Mouse (Mus musculus) spleen, postnatal 36 days (tissue): Measurements from ENCODE around the gene Ctnnbl1.

Experiments
- DNase-seq, 2 experiments: peaks; one replicate each; pipeline ENCODE4 v3.0.0; 2022; ENCODE audit warnings: low spot score in 2 of 2, mixed read lengths in 1 of 2

The Ctnnbl1 gene

DNA sequence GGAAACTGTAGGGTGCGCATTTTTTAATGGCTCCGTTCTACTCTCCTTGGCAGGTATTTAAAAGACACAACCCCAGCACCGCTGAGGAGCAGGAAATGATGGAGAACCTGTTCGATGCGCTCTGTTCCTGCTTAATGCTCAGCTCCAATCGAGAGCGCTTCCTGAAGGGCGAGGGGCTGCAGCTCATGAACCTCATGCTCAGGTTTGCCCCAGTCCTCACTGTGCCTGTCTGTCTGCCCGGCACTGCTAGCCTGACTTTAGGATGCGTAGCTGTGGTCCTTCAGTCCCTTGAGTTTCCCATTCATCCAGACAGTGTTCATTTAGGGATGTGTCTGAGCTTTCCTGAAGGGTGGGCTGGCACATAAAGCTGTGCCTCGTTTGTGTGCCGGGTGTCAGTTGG lies 82.2 kb downstream of the Ctnnbl1 start:
- no peak for DNase-seq

DNA sequence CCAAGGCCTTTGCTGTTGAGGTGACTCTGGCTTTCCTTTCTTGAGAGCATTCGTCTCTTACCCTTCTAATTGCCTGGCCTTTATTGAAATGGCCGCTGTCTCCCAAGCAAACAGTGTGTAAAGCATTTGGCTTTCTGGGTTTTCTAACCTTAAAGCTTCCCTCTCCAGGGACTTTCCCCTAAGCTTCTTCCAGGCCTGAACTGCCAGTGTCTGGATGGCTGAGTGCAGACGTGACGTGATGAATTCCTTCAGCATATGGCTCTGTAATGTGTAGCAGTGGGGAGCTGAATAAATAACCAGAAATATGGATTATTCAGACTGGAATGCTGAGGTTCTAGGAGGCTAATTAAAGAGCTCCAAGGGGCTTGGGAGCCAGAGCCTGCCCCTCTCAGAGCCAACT lies 84.1 kb downstream of the Ctnnbl1 start:
- DNase-seq, result no peak

DNA sequence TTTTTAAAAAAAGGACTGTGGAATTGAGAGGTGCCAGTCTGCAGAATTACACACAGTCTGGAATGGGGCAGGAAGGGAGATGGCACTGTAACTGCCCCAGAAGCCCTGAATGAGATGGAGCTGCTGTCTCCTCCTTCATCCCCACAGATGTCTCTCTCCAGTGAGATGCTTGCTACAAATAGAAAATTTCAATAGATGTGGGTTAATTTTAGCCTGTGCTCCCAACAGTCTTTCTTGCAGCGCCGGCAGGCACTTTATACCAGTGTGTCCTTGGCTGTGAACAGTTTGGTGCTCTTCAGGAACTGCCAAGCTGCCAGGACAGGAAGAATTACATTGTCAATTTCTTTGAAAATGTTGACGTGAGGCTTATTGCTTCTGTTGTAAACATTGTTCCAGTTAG lies 86.3 kb downstream of the Ctnnbl1 start:
- no peak for DNase-seq

DNA sequence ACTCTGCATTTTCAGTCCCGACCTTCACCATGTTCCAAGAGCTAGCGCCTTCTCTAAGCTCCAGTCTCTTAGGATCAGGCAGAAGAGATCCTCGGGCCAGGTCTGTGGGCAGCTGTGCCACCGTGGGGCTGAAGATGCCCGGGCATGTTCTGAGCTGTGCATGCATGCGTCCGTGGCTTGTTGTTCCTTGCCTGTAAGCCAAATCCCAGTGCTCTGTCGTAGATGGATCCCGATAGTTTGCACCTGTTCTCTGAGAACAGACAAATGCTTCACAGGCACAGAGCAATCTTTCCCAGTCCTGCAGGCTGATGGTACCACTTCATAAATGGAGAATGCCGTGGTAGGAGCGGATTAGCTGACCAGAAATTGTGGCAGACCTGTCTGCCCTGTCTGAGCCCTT lies 87.0 kb downstream of the Ctnnbl1 start:
- no peak for DNase-seq

DNA sequence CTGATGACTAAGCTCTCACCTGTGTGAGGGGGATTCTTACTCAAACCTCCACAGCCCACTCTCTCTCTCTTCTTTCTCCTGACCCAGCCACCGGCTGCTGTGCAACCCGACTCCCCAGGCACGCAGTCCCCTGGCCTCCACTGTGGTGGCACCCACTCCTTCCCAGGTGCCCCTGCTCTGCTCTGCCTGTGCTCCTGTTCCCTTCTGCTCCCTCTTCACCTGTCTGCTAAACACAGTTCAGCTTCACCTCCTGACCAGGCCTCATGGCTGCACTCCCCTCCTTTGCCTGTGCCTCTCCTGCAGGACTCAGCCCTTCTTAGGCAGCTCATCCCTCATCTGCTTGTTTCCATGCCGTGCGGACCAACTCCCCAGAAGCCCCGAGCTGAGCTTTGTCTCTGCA lies 92.9 kb downstream of the Ctnnbl1 start:
- no peak for DNase-seq

DNA sequence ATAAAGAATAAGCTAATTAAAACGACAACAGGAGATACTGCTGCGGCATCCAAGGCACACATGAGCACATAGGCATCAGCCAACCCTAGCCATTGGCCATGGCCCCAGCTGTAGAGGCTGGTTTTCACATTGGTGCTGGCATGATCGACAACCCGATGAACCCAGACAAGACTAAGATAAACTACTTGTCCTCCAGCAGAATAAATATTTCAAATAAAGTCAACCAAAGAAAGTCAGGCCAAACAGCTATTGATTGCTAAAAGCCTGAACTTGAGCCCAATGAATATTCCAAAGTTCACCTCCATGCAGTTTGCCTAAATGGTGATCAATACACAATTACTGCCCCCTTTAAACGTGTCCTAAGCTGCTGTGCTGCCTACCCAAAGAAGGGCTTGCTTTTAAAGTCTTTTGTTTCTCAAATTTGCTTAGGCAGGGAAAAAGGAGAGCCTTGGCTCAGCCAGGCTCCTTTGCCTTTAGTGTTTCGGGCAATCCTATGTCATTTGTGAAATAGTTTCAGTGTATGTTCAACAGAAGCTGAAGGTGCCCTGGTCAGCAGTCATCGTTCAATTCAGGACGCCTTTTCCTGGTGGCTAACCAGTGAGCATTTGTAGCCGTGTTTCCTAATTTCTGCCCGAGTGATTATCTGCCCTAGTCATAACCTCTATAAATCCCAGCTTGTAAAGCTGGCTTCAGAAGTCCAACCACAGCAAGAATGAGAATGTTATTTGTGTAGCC lies 93.6 kb downstream of the Ctnnbl1 start:
- DNase-seq, result no peak

DNA sequence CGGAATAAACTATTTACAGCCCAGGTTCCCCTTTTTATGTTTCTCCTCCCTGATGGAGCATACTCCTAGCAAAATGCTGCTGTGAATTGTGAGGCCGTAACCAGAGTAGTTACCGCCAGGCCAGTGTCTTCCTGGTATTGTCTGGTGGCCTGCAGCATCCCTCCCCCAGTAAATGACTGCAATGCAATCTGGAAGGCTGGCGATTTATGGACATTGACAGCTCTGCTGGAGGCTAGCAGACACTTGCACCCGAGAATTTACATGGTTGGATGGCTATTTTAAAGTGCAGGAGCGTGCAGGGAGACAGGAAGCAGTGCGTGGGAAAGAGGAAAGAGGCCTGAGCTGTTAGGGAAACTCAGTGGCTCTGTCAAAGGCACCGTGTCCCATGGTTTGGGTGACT lies 99.8 kb downstream of the Ctnnbl1 start:
- no peak for DNase-seq

DNA sequence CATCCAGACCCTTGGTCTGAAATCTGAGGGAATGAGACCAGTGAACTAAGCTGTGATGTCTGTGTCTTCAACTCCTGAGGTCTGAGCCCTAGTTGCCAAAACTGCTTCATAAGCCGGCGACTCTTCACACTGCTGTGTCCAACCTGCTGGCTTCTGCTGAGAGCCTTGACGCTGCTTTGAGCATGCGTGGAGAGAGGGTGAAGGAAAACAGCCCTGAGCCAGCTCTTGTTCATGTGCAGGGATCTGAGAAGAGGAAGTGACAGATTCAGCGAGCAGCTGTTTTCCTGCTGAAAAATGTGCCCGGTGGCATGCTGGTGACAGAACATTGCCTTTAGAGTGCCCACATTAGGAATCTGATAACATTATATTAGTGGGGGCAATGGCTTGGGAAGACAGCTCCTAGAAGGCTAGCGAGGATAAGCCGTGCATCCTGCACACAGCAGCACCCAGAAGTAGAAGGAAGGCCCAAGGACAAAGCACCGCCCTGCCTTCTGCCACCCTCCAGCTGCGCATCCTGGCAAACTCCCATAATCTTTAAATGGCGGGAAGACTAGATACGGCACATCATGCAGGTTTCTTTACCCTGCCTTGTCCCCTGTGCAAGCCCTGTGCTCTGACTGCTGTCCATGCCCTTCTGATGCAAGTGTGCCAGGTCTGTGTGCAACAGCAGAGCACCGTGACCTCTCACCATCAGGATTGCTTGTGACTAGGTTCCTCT lies 101.2 kb downstream of the Ctnnbl1 start:
- DNase-seq, result peak; percentile 9 to 10

DNA sequence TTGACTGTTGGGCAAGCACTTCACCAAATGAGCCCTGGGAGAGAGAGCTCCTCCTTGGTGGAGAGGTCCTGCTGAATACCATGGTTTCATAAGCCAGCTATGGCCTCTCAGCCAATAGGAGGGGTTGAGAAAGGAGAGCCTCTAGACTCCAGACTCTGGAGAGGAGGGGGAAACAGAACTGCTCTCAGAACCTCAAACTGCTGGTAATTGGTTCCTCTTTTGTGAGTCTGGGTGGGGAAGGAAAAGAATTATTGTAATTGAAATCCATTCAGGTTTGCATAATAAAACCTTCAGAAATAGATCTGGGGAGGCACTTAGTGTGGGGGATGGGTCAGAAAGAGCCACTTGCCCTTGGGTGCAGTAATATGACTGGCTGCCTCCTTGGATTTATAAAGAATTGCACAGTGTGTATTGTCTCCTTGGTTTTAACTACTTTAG lies 103.5 kb downstream of the Ctnnbl1 start:
- DNase-seq, result peak; percentile 11 to 41

DNA sequence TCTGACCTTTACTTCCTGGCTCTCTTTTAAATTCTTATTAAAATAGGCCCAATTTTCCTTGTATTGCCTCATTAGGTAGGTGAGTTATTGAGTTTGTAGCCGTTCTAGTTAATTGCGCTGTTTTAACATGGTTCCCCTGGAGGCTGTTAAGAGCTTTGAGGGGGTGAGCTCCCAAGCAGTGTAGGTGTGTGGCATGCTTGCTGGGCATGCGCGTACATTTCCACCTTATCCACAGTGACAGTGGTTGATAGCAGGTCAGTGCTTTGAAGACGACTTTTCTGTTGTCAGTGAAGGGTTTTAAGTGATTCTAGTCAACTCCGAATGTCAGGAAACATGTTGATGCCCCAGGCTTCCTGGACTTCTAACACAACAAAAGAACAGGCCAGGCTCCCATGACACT lies 103.9 kb downstream of the Ctnnbl1 start:
- no peak for DNase-seq

DNA sequence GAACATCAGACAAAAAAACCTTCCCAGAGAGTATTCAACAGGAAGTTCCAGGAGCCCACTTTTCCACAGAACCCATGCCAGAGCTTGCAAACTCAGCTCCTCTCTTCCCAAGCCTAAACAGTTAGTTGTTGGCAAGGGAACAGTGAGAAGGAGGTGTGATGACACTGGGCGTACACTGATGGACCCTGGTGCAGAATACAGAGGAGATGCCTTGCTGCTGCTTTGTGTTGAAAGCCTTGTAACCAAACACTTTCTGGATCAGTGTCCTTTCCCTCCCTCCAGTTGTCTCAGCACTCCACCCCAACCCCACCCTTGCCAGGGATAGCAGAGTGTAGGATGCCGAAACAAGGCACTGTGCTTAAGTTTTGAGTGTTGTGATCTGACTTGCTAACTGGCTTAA lies 107.5 kb downstream of the Ctnnbl1 start:
- no peak for DNase-seq

DNA sequence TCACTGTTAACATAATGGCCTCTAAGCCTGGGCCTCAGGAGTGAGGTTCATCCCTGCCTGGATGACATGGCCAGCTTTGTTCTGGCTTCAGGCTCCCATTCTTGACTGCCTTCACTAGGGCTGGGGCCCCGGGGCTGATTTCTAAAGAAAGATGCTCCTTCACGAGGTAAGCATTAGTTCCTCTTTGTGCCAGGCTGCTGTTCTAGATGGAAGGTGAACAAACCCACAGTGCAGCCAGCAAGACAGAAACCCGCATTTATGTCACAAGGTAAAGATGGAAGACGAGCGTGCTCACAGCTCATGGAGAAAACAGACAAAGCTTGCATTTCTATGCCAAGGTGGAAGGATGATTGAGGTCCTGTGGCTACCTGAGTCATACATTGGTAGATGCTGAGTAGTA lies 108.6 kb downstream of the Ctnnbl1 start:
- DNase-seq, result no peak

DNA sequence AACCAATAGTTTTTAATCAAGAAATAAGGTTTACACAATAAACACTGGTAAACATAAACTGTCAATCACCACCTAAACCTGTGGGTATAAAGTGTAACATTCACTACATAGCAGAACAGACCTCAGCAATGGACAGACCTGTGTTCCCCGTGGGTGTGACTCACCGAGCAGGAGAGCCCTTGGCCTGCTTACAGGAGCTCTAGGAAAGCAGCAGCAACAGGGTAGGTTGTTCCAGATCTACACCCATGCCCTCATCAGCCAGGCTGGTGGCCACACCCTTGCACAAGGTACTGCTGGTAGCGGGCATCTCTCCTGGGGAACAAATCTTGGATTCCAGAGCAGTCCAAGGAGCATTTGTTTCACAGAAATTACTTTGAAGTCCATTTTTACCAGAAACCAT lies 115.9 kb downstream of the Ctnnbl1 start:
- no peak for DNase-seq

DNA sequence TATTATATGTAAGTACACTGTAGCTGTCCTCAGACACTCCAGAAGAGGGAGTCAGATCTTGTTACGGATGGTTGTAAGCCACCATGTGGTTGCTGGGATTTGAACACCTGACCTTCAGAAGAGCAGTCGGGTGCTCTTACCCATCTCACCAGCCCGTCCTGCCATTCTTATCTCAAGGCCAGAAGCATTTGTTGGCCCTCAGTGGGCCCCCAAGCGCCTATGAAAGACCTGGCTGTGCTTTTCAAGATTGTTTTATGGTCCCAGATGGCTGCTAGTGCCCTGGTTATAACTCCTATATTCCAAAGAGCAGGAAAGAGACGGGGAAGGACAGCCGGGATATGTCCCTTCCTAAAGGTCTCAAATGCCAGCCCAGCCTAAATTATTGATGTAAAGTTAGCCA lies 118.6 kb downstream of the Ctnnbl1 start:
- no peak for DNase-seq

DNA sequence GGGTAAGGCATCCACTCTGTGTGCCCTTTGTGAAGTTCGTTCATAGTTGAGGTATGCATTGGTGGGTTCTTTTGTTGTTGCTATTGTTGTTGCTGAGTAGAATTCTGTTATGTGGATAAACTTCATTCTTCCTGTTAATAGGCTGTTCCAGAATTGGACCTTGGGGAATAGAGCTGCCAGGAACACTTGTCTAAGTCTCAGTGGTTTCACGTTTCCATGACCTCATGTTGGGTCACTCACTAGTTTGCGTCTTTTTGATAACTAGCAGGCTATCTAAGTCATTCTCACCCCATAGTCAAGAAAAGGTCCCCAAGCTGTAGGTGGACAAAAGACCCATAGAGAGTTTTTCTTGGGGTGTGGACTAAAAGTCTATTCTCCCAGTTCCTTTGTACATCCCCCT lies 120.3 kb downstream of the Ctnnbl1 start:
- DNase-seq, result no peak

DNA sequence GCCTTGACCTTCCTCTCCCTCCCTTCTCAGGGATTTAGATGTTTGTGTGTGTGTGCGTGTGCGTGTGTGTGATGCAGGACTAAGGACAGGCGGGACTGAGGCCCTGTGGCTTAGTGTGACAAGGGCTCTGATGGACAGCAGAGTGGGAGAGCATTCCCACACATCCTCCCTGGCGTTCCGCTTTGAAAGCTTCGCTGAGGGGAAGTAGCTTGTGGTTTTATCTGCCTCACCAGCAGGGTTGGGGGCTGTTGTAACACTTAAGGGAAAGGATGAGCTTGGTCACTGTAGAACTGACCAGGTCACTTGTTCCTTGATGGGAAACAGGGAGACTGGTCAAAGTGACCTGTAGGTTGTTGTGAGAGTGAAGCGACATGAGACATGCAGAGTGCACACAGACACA lies 121.1 kb downstream of the Ctnnbl1 start:
- DNase-seq, result no peak

DNA sequence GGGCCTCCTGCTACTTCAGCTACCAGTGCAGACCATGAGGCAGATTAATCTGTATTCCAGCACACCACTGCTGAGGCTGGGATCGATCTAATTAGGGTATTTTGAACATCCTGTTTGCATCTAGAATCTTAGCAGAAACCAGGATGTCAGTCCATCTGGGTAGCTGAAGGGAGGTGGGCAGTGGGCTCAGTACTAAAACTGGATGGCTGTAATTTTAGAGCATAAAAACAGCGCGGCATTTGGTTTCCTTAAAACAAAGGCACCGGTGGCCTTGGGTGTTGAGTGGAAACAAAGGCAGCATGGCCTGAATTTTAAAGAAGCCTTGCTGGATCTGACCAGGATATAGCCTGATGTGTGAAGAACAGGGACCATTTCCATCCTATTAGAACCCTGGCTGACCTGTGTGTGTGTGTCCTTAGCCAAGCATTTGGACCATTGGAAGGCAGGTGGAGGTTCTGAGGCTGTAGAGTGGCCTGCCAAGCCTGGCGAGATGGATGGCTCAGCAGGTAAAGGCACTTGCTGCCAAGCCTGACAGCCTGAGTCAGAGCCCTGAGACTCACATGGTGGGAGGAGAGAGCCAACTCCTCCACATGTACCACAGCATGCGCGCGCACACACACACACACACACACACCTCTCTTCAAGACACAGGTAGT lies 122.0 kb downstream of the Ctnnbl1 start:
- no peak for DNase-seq

DNA sequence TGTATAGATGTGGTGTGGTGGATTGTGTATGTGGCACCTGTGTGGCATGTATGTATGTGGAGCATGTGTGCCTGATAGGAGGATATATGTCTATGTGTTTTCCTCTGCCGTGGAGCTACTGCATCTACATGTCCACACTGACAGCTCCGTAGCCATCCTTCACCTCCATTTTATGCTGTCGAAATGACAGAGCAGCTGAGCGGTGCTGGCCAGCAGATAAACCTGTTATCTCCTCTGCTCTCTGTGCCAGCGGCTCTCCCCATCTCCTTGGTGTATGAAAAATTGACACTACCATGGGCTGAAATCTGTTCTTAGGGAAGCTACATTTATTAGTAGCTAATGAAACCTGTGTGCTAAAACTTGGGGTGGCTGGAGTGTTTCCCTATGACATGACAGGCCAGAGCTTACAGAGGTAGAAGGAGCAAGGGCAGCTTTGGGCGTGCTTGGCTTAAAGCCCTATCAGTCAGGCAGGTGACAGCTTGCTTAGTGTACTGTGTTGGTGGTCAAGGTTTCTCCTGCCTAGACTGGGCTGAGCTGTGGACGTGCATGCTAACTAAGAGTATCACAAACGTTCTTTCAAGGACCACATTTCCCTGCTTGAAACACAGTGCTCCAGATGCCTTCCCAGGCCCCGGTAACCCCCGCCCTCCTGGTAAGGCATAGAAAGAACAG lies 124.2 kb downstream of the Ctnnbl1 start:
- DNase-seq, result no peak

DNA sequence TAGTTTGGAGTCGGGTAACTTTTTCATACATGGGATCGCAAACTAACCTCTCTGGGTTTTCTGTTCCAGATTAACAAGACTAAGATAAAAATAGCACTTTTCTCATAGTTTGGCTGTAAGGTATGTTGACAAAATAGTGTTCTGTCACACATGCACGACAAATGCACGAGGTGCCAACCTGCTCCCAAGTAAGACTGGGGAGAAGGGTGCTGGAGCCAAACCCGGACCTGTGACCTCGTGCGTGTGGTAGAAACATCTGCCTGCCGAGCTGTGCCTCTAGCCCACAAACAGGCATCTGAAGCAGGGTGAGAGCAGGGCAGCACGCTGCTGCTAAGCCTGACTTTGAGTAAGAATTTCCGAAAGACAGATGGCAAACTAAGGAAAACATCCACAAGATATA lies 125.1 kb downstream of the Ctnnbl1 start:
- no peak for DNase-seq

DNA sequence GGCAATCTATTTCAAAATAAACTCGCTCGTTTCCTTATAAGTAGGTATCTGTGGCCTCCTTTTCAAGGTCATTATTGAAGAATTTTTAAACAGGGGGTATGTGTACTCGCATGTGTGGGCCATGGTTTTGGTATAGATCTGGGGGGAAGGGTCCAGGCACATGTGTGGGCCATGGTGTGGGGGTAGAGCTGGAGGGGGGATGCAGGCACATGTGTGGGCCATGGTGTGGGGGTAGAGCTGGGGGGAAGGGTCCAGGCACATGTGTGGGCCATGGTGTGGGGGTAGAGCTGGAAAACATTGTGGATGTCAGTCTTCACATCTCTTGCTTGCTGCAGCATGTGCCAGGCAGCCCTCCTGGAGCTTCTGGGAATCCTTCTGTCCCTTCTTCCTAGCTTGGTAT lies 129.9 kb downstream of the Ctnnbl1 start:
- DNase-seq, result no peak

DNA sequence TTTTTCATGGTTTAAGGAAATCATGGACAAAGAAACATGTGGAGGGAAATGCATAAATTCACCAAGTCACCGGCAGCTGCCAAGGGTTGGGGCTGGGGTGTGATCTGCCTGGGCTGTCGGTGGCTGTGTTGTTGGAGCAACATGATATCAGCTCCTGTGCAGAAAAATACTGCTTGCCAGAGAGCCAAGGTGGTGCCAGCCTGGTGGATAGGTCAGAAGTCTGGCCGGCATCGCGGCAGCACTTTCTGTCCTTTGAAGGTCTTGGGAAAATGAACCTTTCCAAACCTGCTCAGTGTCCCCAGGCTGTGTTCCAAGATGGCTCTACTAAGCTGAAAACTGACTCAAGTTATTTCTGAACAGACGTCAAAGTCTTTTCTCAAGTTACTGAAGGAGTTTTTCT lies 133.0 kb downstream of the Ctnnbl1 start:
- DNase-seq, result no peak

DNA sequence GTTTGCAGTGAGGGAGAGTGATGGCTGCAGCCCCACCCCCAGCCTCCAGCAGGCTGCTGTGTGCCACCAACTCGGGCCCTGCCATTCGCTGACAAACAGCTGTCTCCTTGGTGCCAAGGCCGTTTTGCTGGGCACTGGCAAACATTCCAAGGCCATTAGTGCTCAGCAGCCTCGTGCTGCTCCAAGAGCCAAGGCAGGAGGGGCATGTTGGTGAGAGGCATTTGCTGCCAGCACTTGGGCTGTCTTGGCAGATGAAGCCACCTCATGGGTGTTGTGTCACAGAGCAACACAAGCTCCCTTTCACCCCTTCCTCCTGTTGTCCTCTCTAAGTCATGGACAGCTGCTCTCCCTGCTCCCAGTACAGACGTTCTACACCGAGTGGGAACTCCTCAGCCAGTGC lies 136.0 kb downstream of the Ctnnbl1 start:
- DNase-seq, result no peak

DNA sequence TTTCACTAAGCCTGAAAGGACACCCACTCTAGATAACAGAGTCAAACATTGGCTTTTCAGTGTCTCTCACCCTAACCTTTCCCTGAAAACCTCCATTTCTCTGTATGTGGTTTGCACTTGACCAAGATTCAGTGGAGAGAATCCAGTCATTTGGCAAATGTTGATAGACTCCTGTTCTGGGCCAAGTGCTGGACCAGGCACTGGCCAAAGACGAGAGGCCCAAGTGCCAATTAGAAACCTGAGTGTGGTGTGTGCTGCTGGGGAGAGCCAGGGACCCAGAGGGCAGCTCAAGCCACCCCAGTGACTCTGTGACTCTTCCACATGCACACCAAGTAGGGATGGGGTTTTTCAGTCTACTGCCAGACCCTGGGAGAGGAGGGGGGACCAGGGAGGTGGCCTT lies 136.5 kb downstream of the Ctnnbl1 start:
- DNase-seq, result no peak
